Mouse (Mus musculus): ENCODE measurements around the gene 9530068E07Rik. TPM values are rescaled to one million over a fixed set of nuclear protein-coding genes. Genes with fewer than 3 reads are reported as not detected.
A peak's percentile ranks its signal among the peaks of the same experiment; 100 is the strongest.

9530068E07Rik gene
- total RNA-seq, 1 experiment, result 55.0 TPM

- no peak for TF ChIP-seq ZC3H11A (IDR thresholded peaks at IDR 0.05; ENCODE audit: borderline replicate concordance, low read depth, low read length)
- TF ChIP-seq MAFK (IDR thresholded peaks at IDR 0.05; ENCODE audit: insufficient read depth, low read depth, low read length), result no peak
- peak; percentile 39; the same call in 1 of the 2 replicates for TF ChIP-seq ZNF384 (IDR thresholded peaks at IDR 0.05; ENCODE audit: low read depth, low read length)
- TF ChIP-seq CHD2 (IDR thresholded peaks at IDR 0.05; ENCODE audit: low read depth, low read length), result no peak
- TF ChIP-seq HCFC1 (IDR thresholded peaks at IDR 0.05; ENCODE audit: borderline replicate concordance, insufficient read depth, low read length), result no peak
- DNase-seq (ENCODE audit: low read depth, low spot score), result no peak
- Histone ChIP-seq H3K4me3 (ENCODE audit: insufficient read depth in 1 of 2, low read depth in 1 of 2, low read length in 2 of 2, poor library complexity in 1 of 2, severe bottlenecking in 1 of 2) (peak overlapping the region in 1 of 2 experiments; percentile 13; a peak in 2 of 4 replicates), H3K27ac (ENCODE audit: insufficient read depth, low read depth, low read length, poor library complexity, severe bottlenecking) (no peak overlapping the region; the same call in 1 of the 2 replicates), H3K9me3 (ENCODE audit: control insufficient read depth, insufficient read depth, low read depth, low read length) (no peaks in the 10 kb centered on the region), H3K36me3 (ENCODE audit: control insufficient read depth, insufficient read depth, low read length, poor library complexity, severe bottlenecking) (peaks cover 3% of the 10 kb centered on the region; the same call in 1 of the 2 replicates), H3K4me1 (ENCODE audit: control insufficient read depth in 2 of 2, insufficient read depth in 2 of 2, low read length in 2 of 2, poor library complexity in 1 of 2) (peaks cover 26 to 35% of the 10 kb centered on the region in 2 experiments), H3K9ac (ENCODE audit: insufficient read depth, low read depth, low read length, poor library complexity, severe bottlenecking) (no peak overlapping the region)
- in situ Hi-C loops (cut with MboI; ENCODE audit: low sequenced_read_pairs in 2 of 2, unreplicated experiment in 2 of 2), result no loop called here
Measured at GRCm38 (mm10) chr11:52369252-52370134, 26.7 kb upstream of the 9530068E07Rik start.

DNA sequence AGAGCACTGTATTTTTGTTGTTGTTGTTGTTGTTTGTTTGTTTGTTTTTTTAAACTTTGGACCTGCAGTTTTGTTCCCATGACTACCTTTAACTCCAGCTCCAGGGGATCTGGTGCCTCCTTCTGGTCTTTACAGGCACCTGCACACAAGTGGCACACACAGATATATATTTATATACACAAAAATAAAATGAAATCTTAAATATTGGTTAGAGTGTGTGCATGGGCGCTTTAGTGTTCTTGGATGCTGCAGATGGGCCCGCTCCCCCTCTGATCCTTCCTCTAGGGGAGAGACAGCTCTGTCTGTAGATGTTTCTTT, 26.1 kb upstream of the 9530068E07Rik start:
- DNase-seq (ENCODE audit: low read depth, low spot score), result no peak
- Histone ChIP-seq H3K4me1 (ENCODE audit: control insufficient read depth in 2 of 2, insufficient read depth in 2 of 2, low read length in 2 of 2, poor library complexity in 1 of 2) (peaks cover 23 to 32% of the 10 kb centered on the region in 2 experiments), H3K9ac (ENCODE audit: insufficient read depth, low read depth, low read length, poor library complexity, severe bottlenecking) (no peak overlapping the region), H3K9me3 (ENCODE audit: control insufficient read depth, insufficient read depth, low read depth, low read length) (no peaks in the 10 kb centered on the region), H3K27ac (ENCODE audit: insufficient read depth, low read depth, low read length, poor library complexity, severe bottlenecking) (peak overlapping the region; percentile 65; the same call in 1 of the 2 replicates), H3K36me3 (ENCODE audit: control insufficient read depth, insufficient read depth, low read length, poor library complexity, severe bottlenecking) (peaks cover 6% of the 10 kb centered on the region; the same call in 1 of the 2 replicates), H3K4me3 (ENCODE audit: insufficient read depth in 1 of 2, low read depth in 1 of 2, low read length in 2 of 2, poor library complexity in 1 of 2, severe bottlenecking in 1 of 2) (no peak overlapping the region)
- TF ChIP-seq CHD2 (IDR thresholded peaks at IDR 0.05; ENCODE audit: low read depth, low read length), result no peak
- no peak for TF ChIP-seq ZC3H11A (IDR thresholded peaks at IDR 0.05; ENCODE audit: borderline replicate concordance, low read depth, low read length)
- in situ Hi-C loops (cut with MboI; ENCODE audit: low sequenced_read_pairs in 2 of 2, unreplicated experiment in 2 of 2), result no loop called here

- Histone ChIP-seq H3K36me3 (ENCODE audit: control insufficient read depth, insufficient read depth, low read length, poor library complexity, severe bottlenecking) (peaks cover 6% of the 10 kb centered on the region; the same call in 1 of the 2 replicates), H3K4me3 (ENCODE audit: insufficient read depth in 1 of 2, low read depth in 1 of 2, low read length in 2 of 2, poor library complexity in 1 of 2, severe bottlenecking in 1 of 2) (0 out of 4 replicates have a peak overlapping the region, but pooled peaks of 1 of the 2 experiments have one; percentile 6), H3K4me1 (ENCODE audit: control insufficient read depth in 2 of 2, insufficient read depth in 2 of 2, low read length in 2 of 2, poor library complexity in 1 of 2) (peaks cover 23 to 30% of the 10 kb centered on the region in 2 experiments), H3K9ac (ENCODE audit: insufficient read depth, low read depth, low read length, poor library complexity, severe bottlenecking) (0 out of 2 replicates have a peak overlapping the region, but pooled peaks have one; percentile 16), H3K27ac (ENCODE audit: insufficient read depth, low read depth, low read length, poor library complexity, severe bottlenecking) (peak overlapping the region; percentile 65; the same call in 1 of the 2 replicates), H3K9me3 (ENCODE audit: control insufficient read depth, insufficient read depth, low read depth, low read length) (no peaks in the 10 kb centered on the region)
- in situ Hi-C loops (cut with MboI; ENCODE audit: low sequenced_read_pairs in 2 of 2, unreplicated experiment in 2 of 2), result no loop called here
- TF ChIP-seq HCFC1 (IDR thresholded peaks at IDR 0.05; ENCODE audit: borderline replicate concordance, insufficient read depth, low read length) (no peak), CHD2 (IDR thresholded peaks at IDR 0.05; ENCODE audit: low read depth, low read length) (no peak), ZC3H11A (IDR thresholded peaks at IDR 0.05; ENCODE audit: borderline replicate concordance, low read depth, low read length) (no peak), ZNF384 (IDR thresholded peaks at IDR 0.05; ENCODE audit: low read depth, low read length) (no peak), MAFK (IDR thresholded peaks at IDR 0.05; ENCODE audit: insufficient read depth, low read depth, low read length) (no peak)
- no peak for DNase-seq (ENCODE audit: low read depth, low spot score)
Measured at GRCm38 (mm10) chr11:52370538-52370937, 25.7 kb upstream of the 9530068E07Rik start.

DNA sequence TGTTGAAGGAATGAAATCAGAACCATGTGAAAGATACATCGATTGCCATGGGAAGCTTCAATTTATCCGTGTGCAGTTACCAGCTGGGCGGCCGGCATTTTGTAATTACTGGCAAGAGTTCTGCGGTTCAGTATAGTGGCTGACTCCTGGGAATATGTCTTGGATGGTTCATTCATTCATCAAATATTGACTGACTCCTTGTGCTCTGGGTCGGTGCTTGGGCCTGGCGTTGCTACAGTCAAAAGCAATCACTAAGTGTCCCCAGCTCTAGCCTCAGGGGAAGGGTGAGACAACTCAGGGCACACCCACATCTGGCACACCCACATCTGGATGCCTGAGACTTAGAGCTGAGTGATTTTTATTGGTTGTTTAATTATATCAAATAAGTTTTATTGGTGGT, 22.4 kb upstream of the 9530068E07Rik start:
- TF ChIP-seq ZNF384 (IDR thresholded peaks at IDR 0.05; ENCODE audit: low read depth, low read length), result no peak
- TF ChIP-seq HCFC1 (IDR thresholded peaks at IDR 0.05; ENCODE audit: borderline replicate concordance, insufficient read depth, low read length), result no peak
- no peak for TF ChIP-seq MAFK (IDR thresholded peaks at IDR 0.05; ENCODE audit: insufficient read depth, low read depth, low read length)
- TF ChIP-seq CHD2 (IDR thresholded peaks at IDR 0.05; ENCODE audit: low read depth, low read length), result no peak
- no peak for TF ChIP-seq ZC3H11A (IDR thresholded peaks at IDR 0.05; ENCODE audit: borderline replicate concordance, low read depth, low read length)
- no peak for DNase-seq (ENCODE audit: low read depth, low spot score)
- Histone ChIP-seq H3K9ac (ENCODE audit: insufficient read depth, low read depth, low read length, poor library complexity, severe bottlenecking) (peak overlapping the region; percentile 3; the same call in 1 of the 2 replicates), H3K4me3 (ENCODE audit: insufficient read depth in 1 of 2, low read depth in 1 of 2, low read length in 2 of 2, poor library complexity in 1 of 2, severe bottlenecking in 1 of 2) (no peak overlapping the region), H3K27ac (ENCODE audit: insufficient read depth, low read depth, low read length, poor library complexity, severe bottlenecking) (no peak overlapping the region), H3K4me1 (ENCODE audit: control insufficient read depth in 2 of 2, insufficient read depth in 2 of 2, low read length in 2 of 2, poor library complexity in 1 of 2) (peaks cover 14 to 25% of the 10 kb centered on the region in 2 experiments), H3K36me3 (ENCODE audit: control insufficient read depth, insufficient read depth, low read length, poor library complexity, severe bottlenecking) (peaks cover 25% of the 10 kb centered on the region), H3K9me3 (ENCODE audit: control insufficient read depth, insufficient read depth, low read depth, low read length) (no peaks in the 10 kb centered on the region)
- in situ Hi-C loops (cut with MboI; ENCODE audit: low sequenced_read_pairs in 2 of 2, unreplicated experiment in 2 of 2), result no loop called here
